Mouse (Mus musculus): ENCODE data around the gene Acot3.

DNA sequence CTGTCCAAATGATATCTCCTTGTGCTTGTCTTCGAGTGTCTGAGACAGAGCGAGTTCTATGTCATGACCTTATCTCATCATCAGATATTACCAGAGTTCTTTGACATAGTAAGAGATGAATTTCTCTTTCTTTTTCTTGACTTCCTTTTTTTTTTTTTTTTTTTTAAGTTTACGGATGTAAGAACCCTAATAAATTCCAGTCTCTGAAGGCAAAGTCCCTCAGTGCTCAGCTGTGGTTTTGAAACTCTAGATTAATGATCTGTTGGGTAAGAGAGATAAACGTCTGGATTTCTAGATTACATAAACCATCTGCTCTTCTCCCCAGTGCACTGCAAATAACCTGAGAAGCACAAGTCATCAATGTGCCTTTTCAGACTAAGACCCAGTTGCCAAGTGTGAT is 17.8 kb upstream of the Acot3 start:
- no peak for TF ChIP-seq POLR2A (IDR thresholded peaks at IDR 0.05; ENCODE audit: control insufficient read depth, extremely low read depth, insufficient read depth, low read length, poor library complexity)
- no peak for TF ChIP-seq CTCF (IDR thresholded peaks at IDR 0.05; ENCODE audit: borderline replicate concordance, control insufficient read depth, extremely low read depth, insufficient read depth, low read length, poor library complexity)

Measured in thymus, adult 2 months (tissue).